Comparison of ENCODE assay signal across 18 mouse cellular contexts in the genomic region with DNA sequence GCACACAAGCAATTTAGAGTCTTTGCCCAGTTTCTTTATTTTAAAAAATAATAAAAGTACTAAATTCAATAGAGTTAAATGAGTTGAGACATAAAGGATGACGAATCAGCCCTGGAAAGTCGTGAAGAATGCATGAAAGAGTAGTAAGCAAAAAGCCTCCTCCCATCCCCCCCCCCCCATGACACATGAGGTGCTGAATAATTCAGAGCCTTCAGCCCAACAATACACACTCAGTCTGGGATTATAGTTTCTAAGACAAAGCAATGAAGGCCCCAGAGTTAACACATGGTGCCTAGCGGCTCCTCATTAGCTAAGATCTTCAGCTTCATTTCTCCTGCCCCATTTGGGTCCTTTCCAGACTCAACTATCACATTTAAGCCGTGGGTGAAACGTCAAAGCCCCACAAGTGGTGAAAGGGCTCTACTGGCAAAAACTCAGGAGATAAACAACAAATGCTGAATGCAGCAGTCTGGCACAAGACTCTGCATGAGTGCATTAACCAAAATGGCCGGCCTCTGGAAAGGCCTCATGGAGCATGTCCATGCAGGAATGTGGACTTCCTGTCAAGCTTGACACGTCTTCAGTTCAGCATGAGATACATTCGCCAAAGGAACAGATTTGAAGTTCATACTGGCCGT.
DNase-seq lines count a peak whose midpoint lies in the region; ATAC-seq and TF ChIP-seq lines count a peak whose summit lies in the region.
"Had no signal": no experiment of that assay in that cellular context is flagged by ENCODE, and none has a peak within 500 bp of the region (broad histone marks: within the 10 kb centered on the region; RNA-seq: fewer than 3 reads in every experiment).

No protein-coding gene starts in this region.

- no peak for TF ChIP-seq CTCF in kidney, postnatal 0 days (IDR thresholded peaks at IDR 0.05; ENCODE audit: low read depth)
- TF ChIP-seq CTCF in brain, embryonic 14.5 days (IDR thresholded peaks at IDR 0.05; ENCODE audit: borderline replicate concordance, extremely low read depth, insufficient read depth, insufficient read length), result no peak

- no peaks in the 10 kb centered on the region for H3K9me3 ChIP-seq in kidney, postnatal 0 days (replicated peaks; ENCODE audit: low read length)
- no peaks in the 10 kb centered on the region; the same call in 1 of the 2 replicates for H3K9me3 ChIP-seq in forebrain, embryonic 13.5 days (replicated peaks)
- no peaks in the 10 kb centered on the region for H3K9me3 ChIP-seq in limb, embryonic 14.5 days (ENCODE audit: control insufficient read depth, low read length)
- H3K9me3 ChIP-seq: heart, embryonic 13.5 days; limb, embryonic 12.5 days had no signal

- no peaks in the 10 kb centered on the region for H3K4me1 ChIP-seq in kidney, postnatal 0 days (replicated peaks; ENCODE audit: insufficient read depth, low read length)
- H3K4me1 ChIP-seq in forebrain, embryonic 13.5 days, result peaks cover 14% of the 10 kb centered on the region
- peaks cover 8% of the 10 kb centered on the region for H3K4me1 ChIP-seq in limb, embryonic 14.5 days (ENCODE audit: control insufficient read depth, insufficient read depth, low read length)
- H3K4me1 ChIP-seq: megakaryocyte, embryonic 14.5 days had no signal

- H3K4me3 ChIP-seq in kidney, postnatal 0 days (replicated peaks; ENCODE audit: low read depth, low read length), result no peak overlapping the region
- H3K4me3 ChIP-seq in forebrain, embryonic 13.5 days, result no peak overlapping the region
- no peak overlapping the region for H3K4me3 ChIP-seq in limb, embryonic 14.5 days (replicated peaks; ENCODE audit: low read length)
- H3K4me3 ChIP-seq: erythroblast, embryonic 14.5 days; heart, embryonic 13.5 days; limb, embryonic 12.5 days; megakaryocyte, embryonic 14.5 days had no signal

- no peaks in the 10 kb centered on the region for H3K36me3 ChIP-seq in kidney, postnatal 0 days (ENCODE audit: insufficient read depth, low read length)
- no peaks in the 10 kb centered on the region for H3K36me3 ChIP-seq in forebrain, embryonic 13.5 days (ENCODE audit: poor library complexity, severe bottlenecking)
- no peaks in the 10 kb centered on the region for H3K36me3 ChIP-seq in limb, embryonic 14.5 days (ENCODE audit: control insufficient read depth, insufficient read depth, low read length)
- H3K36me3 ChIP-seq: G1E; heart, embryonic 13.5 days; limb, embryonic 12.5 days had no signal

- WGBS in kidney, postnatal 0 days, result 65% methylated on average over 9 of the region's 9 CpGs
- WGBS in forebrain, embryonic 13.5 days, result 32% methylated on average over 9 of the region's 9 CpGs
- WGBS in limb, embryonic 14.5 days, result 62% methylated on average over 9 of the region's 9 CpGs

- no peak overlapping the region for H3K27ac ChIP-seq in kidney, postnatal 0 days
- peak overlapping the region; percentile 65 for H3K27ac ChIP-seq in forebrain, embryonic 13.5 days
- no peak overlapping the region for H3K27ac ChIP-seq in limb, embryonic 14.5 days (replicated peaks; ENCODE audit: low read depth, low read length)
- H3K27ac ChIP-seq: heart, embryonic 13.5 days had no signal

- no peak for ATAC-seq in kidney, postnatal 0 days (replicated peaks; ENCODE audit: low FRiP score, low read depth)
- ATAC-seq in forebrain, embryonic 13.5 days, result peak; percentile 94
- no peak for ATAC-seq in limb, embryonic 14.5 days (ENCODE audit: low FRiP score, low read depth)

- DNase-seq in kidney, postnatal 0 days (ENCODE audit: low spot score), result peak; percentile 54
- no peak for DNase-seq in kidney, postnatal 14 days
- DNase-seq in brain, embryonic 14.5 days (ENCODE audit: low read depth), result peak; percentile 92
- peak; percentile 23 for DNase-seq in limb, embryonic 14.5 days (ENCODE audit: low spot score)
- no peak for DNase-seq in right cerebral cortex, postnatal 10 days (ENCODE audit: low spot score in 2 of 2)
- DNase-seq in lung, postnatal 14 days, result no peak
- DNase-seq in right cerebral cortex, adult 18-20 months, result no peak
- DNase-seq: cerebellum, adult 9-11 months; gastrocnemius, postnatal 10 days; lung, adult 2 months; right cerebral cortex, postnatal 4 days; thymus, postnatal 14 days had no signal

- no peak overlapping the region for H3K4me2 ChIP-seq in kidney, postnatal 0 days (ENCODE audit: low read length)
- H3K4me2 ChIP-seq in forebrain, embryonic 13.5 days, result no peak overlapping the region
- no peak overlapping the region for H3K4me2 ChIP-seq in limb, embryonic 14.5 days (replicated peaks; ENCODE audit: low read depth, low read length, severe bottlenecking)
- H3K4me2 ChIP-seq: heart, embryonic 13.5 days; limb, embryonic 12.5 days had no signal

- no peaks in the 10 kb centered on the region for H3K27me3 ChIP-seq in kidney, postnatal 0 days (ENCODE audit: insufficient read depth, low read length)
- no peaks in the 10 kb centered on the region for H3K27me3 ChIP-seq in forebrain, embryonic 13.5 days
- no peaks in the 10 kb centered on the region for H3K27me3 ChIP-seq in limb, embryonic 14.5 days (ENCODE audit: control insufficient read depth, insufficient read depth, low read length)
- H3K27me3 ChIP-seq: heart, embryonic 13.5 days; limb, embryonic 12.5 days; megakaryocyte, embryonic 14.5 days had no signal

- TF ChIP-seq POLR2A in brain, embryonic 14.5 days (IDR thresholded peaks at IDR 0.05; ENCODE audit: borderline replicate concordance, extremely low read depth, insufficient read depth, insufficient read length, poor library complexity, severe bottlenecking), result no peak
- no peak for TF ChIP-seq POLR2A in limb, embryonic 14.5 days (IDR thresholded peaks at IDR 0.05; ENCODE audit: borderline replicate concordance, extremely low read depth, insufficient read depth, insufficient read length)

- H3K9ac ChIP-seq in kidney, postnatal 0 days (ENCODE audit: low read depth, low read length), result no peak overlapping the region
- H3K9ac ChIP-seq in forebrain, embryonic 13.5 days, result no peak overlapping the region
- H3K9ac ChIP-seq in limb, embryonic 14.5 days (ENCODE audit: low read depth, low read length, severe bottlenecking), result no peak overlapping the region
- H3K9ac ChIP-seq: heart, embryonic 13.5 days; limb, embryonic 12.5 days had no signal

Comparison
In these comparisons a context has a peak if more than half of its experiments do, and no peak if none do; other contexts are left out.
1. DNase-seq: peak in kidney, postnatal 0 days (single experiment), brain, embryonic 14.5 days (single experiment) and limb, embryonic 14.5 days (single experiment); none in kidney, postnatal 14 days (single experiment), right cerebral cortex, postnatal 10 days (0 of 2), lung, postnatal 14 days (single experiment) and right cerebral cortex, adult 18-20 months (single experiment).